Mouse (Mus musculus) adrenal gland, postnatal 36 days (tissue): Measurements from ENCODE around the gene Phf11d. TPM values are rescaled to one million over a fixed set of nuclear protein-coding genes. Genes with fewer than 3 reads are reported as not detected.
"Not testable (repeated sequence)": the region's sequence is repeated elsewhere in the genome, so short reads cannot be mapped to it uniquely, and the experiment has no call there.

Source experiments
- DNase-seq, 2 experiments: peaks; one replicate each; pipeline ENCODE4 v3.0.0; 2021; ENCODE audit warnings: mixed read lengths in 1 of 2
- long read RNA-seq, 2 experiments: library from polyadenylated mRNA; stranded (forward); transcript quantifications; one replicate each; pipeline ENCODE4 v2.0.0; 2021; ENCODE audit warnings: borderline sequencing depth in 2 of 2
- total RNA-seq, 2 experiments: library from RNA; stranded (reverse); gene quantifications; 2 replicates each; pipeline ENCODE4 v1.2.3; 2021

The Phf11d gene
- total RNA-seq: 1 to 10 TPM; 7.0 to 9.0 TPM
- long read RNA-seq, experiment 1, transcript Phf11d-201 (11 exons, 2,666 nt): major isoform, 7 of 8 reads
- long read RNA-seq, experiment 1, partial matches to known transcripts: 0 of 8 reads
- long read RNA-seq, experiment 1, other reads (novel, unspliced or antisense): 0 of 8 reads
- long read RNA-seq, experiment 2, partial matches to known transcripts: 0 of 1 reads
- long read RNA-seq, experiment 2, other reads (novel, unspliced or antisense): 0 of 1 reads

- peak; percentile 27 to 35 for DNase-seq
Measured at GRCm38 (mm10) chr14:59365244-59365644, at the start of gene Phf11d. Gene Phf11d, minus strand, starts transcription at chr14:59365470.

DNA sequence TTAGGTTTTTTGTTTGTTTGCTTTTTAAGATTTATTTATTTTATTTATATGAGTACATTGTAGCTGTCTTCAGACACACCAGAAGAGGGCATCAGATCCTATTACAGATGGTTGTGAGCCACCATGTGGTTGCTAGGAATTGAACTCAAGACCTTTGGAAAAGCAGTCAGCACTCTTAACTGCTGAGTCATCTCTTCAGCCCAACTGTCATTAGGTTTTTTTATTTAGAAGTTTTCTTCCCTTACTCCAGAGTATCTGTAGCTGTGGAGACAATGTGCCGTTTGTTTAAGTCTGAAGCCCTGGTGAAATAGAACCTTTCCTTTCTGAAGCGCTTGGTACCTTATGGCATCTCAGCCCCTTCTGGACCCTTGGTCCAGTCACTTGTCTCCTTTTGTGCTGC is 49.7 kb upstream of the Phf11d start:
- DNase-seq: not testable (repeated sequence)

DNA sequence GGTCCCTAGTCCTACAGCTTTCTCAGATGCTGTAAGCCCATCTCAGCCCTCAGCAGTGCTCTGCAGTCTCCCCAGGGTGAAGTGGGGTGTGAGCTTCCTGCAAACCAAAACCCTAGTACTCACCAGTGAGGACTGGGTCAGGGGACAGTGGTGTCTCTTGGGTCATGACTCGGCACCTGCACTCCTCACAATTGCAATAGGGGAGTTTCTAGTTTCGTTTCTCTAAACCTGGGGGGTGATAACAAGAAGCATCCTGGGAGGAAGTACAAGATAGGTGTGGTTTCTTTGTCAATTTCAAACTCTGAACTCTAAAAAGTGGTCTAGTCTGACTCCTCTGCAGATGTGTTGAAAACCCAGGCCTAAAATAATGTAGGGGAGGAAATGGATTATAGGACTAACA is 31.7 kb upstream of the Phf11d start:
- no peak for DNase-seq

- no peak for DNase-seq
Measured at GRCm38 (mm10) chr14:59395281-59395680, 30.0 kb upstream of the Phf11d start, which contains the start of gene Phf11c. Gene Phf11c, minus strand, starts transcription at chr14:59395381.

DNA sequence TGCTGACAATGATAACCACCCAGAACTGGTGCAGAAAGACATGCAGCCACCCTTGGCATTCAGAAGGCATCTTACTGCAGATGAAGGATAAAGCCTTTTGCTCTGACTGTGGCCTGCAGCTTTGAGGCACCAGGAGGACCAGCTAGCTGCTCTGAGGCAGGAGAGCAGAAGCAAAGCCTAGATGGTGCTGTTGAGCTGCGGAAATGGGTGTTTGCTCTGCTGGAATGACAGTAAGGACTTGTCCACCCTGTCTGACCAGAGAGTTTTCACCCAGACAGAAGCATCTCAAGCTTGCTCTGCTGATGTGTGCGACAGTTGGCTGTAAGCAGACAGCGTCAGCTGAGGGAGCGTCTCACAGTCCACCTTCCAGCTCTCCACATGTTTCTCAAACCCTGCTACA is 24.9 kb upstream of the Phf11d start:
- DNase-seq: not testable (repeated sequence)

DNA sequence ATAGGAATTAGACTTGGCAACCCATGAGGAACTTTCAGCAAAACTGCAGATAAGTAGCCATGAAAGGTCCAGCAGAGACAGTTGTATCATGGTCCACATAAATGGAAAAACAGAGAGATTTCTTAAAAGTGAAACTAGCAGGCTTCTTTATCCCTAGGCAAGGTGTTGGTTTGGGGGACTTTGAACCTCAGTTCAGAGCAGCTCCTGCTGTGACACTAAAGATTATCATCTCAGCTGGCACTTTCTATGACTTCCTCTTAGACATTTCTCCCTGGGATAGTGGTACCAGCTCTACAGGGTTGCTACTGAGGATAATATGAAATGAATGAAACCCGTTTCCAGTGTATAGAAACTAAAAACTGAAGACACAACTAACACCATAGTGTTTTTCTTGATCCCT is 24.3 kb upstream of the Phf11d start:
- DNase-seq: no peak

DNA sequence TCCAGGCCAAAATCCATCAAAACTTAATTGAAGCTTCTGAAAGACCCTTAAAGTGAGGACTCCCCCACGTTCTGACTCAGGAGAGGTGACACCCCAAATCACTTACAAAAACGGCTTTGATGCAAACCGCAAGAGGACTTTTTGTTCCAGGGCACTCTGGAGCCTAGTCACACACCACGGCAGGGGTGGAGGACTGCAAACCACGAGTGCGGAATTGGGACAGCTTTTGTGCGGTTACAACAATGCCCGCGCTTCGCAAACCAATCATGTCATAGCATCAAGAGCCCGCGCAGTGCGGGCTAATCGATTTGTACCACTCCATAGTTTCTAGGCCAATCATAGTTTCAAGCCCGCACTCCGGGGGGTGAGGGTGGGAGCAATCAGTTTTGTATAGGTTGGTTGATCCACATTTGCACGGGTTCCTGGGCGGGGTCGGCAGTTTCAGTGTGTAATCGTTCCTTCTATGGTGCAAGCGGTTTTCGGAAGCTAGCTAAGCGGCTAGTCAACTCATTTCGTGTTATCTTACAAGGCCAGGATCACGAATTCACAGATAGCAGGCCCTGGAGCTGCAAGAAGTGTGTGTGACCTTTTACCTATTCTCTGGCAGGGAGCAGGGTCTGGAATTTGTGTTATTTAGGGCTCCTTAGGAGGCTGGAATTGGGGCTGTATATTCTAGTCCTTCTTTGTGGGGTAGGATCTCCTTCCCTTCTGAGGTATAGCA is 5.2 kb upstream of the Phf11d start:
- DNase-seq: no peak

- no peak for DNase-seq
Measured at GRCm38 (mm10) chr14:59366386-59367105, 1.3 kb upstream of the Phf11d start.

GRCm38 (mm10) chr14:59341189-59341588 is 24.1 kb downstream of the Phf11d start, which contains the start of gene Phf11b:
Gene Phf11b, minus strand, starts transcription at chr14:59341351.
- not testable (repeated sequence) for DNase-seq

GRCm38 (mm10) chr14:59339541-59339940 is 25.7 kb downstream of the Phf11d start:
- no peak for DNase-seq

DNA sequence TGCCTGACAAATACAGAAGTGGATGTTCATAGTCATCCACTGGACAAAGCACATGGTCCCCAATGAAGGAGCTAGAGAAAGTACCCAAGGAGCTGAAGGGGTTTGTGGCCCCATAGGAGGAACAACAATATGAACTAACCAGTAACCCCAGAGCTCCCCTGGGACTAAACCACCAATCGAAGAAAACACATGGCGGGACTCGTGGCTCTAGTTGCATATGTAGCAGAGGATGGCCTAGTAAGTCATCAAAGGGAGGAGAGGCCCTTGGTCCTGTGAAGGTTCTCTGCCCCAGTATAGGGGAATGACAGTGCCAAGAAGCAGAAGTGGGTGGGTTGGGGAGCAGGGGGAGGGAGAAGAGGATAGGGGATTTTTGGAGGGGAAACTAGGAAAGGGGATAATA is 29.2 kb downstream of the Phf11d start:
- DNase-seq: not testable (repeated sequence)

GRCm38 (mm10) chr14:59330499-59330898 is 34.8 kb downstream of the Phf11d start:
- DNase-seq: peak; percentile 4 to 27

DNA sequence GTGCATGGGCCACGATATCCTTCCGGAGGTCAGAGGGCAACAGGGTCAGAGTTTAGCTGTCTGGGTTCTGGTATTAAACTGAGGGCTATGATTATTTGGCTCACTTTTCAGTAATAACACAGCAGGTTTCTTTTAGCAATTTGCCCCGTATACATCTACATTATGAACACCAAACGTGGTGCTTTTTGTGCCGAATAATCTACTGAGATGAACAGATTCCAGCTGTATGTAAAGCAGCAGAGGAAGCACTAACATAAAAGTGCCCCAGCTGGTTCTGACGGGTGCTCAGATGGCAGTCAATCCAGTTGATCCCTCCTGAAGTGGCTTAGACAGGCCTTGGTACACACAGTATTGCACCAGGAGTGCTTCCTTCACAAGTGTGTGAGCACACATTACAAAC is 45.3 kb downstream of the Phf11d start:
- DNase-seq: not testable (repeated sequence)

DNA sequence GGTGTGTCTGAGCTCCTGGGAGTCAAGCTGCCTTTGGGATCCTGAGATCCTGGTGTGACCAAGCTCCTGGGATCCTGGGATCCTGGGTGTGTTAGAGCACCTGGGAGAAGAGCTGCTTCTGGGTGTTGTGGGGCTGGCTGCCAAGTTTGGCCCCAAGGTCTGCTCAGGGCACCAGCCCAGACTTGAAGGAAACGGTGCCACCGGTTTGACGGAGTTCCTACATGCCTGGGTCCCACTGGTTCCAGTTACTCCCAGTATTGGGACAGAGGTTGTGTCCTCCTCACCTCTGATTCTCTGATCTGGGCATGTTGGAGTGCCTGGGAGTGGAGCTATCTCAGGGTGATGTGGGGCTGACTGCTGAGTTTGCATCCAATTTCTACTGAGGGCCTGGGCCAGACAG is 46.2 kb downstream of the Phf11d start:
- DNase-seq: not testable (repeated sequence)

Other genes with a start within 250 kb of the Phf11d start
- gene 1700129C05Rik, start 222.6 kb downstream of the Phf11d start, total RNA-seq: not detected
- gene Gm5142, start 186.7 kb downstream of the Phf11d start, total RNA-seq: not detected
- 10 to 100 TPM; 23.1 to 37.5 TPM for gene Rcbtb1, start 164.3 kb downstream of the Phf11d start, total RNA-seq
- 1 to 10 TPM in 1 of 2 experiments, under 1 TPM in 1; 0.70 to 1.1 TPM for gene Gm6904, start 105.3 kb downstream of the Phf11d start, total RNA-seq
- under 1 TPM; 0.66 to 0.79 TPM for gene Phf11a, start 67.9 kb downstream of the Phf11d start, total RNA-seq
- 1 to 10 TPM; 1.9 to 3.4 TPM for gene Phf11b, start 24.1 kb downstream of the Phf11d start, total RNA-seq
- gene Phf11c, start 29.9 kb upstream of the Phf11d start, total RNA-seq: under 1 TPM; 0.56 to 0.59 TPM
- gene Setdb2, start 75.4 kb upstream of the Phf11d start, total RNA-seq: 1 to 10 TPM; 5.4 to 7.1 TPM
- 10 to 100 TPM; 33.7 to 38.2 TPM for gene Cab39l, start 75.5 kb upstream of the Phf11d start, total RNA-seq
- 10 to 100 TPM; 66.3 to 74.2 TPM for gene Cdadc1, start 232.5 kb upstream of the Phf11d start, total RNA-seq